Mouse (Mus musculus) cerebellum, postnatal 4 days (tissue): Measurements from ENCODE around the gene Acan.

ENCODE experiments used
- DNase-seq, 2 experiments: peaks; one replicate each; pipeline ENCODE4 v3.0.0; 2022; ENCODE audit warnings: low spot score in 2 of 2, mixed read lengths in 1 of 2

Acan gene

GRCm38 (mm10) chr7:79139328-79139824 is 86.1 kb downstream of the Acan start:
- DNase-seq: no peak

GRCm38 (mm10) chr7:79139891-79140591 is 86.8 kb downstream of the Acan start:
- no peak for DNase-seq

GRCm38 (mm10) chr7:79140897-79141296 is 87.6 kb downstream of the Acan start:
- DNase-seq: peak; percentile 86 to 92

GRCm38 (mm10) chr7:79147011-79147837 is 93.9 kb downstream of the Acan start:
- no peak for DNase-seq

- no peak for DNase-seq
Measured at GRCm38 (mm10) chr7:79147931-79148653, 94.8 kb downstream of the Acan start.

GRCm38 (mm10) chr7:79148711-79149266 is 95.5 kb downstream of the Acan start, which contains the start of gene Mfge8:
TSS of gene Mfge8 (minus strand) at chr7:79149060.
- peak; percentile 42 to 76 for DNase-seq

- DNase-seq: no peak
Measured at GRCm38 (mm10) chr7:79149522-79149921, 96.2 kb downstream of the Acan start.

- DNase-seq: no peak
Measured at GRCm38 (mm10) chr7:79159406-79159805, 106.1 kb downstream of the Acan start.
